Mouse (Mus musculus) hindbrain, embryonic 14.5 days (tissue): ENCODE data around the gene Rabac1. TPM values are rescaled to one million over a fixed set of nuclear protein-coding genes. Genes with fewer than 3 reads are reported as not detected.

Experiments used
- ATAC-seq: fragments of 200-750 bp; cut with Nextera tagmentation; 2 replicates; pipeline ENCODE4 v1.8.0; 2017; ENCODE audit warnings: moderate number of reproducible peaks, mild to moderate bottlenecking, moderate TSS enrichment, moderate library complexity; ENCODE audit not compliant: low FRiP score
- DNase-seq: peaks from one replicate; pipeline ENCODE4 v3.0.0-alpha.2; 2015; ENCODE audit warnings: low spot score
- H3K27ac ChIP-seq: fragments of 300-500 bp; sonication (generic); 2 replicates; pipeline ENCODE4 v1.5.1; 2014; ENCODE audit warnings: mild to moderate bottlenecking, moderate library complexity
- H3K27me3 ChIP-seq: fragments of 300-500 bp; sonication (generic); 2 replicates; pipeline ENCODE4 v1.6.1; 2014; ENCODE audit warnings: mild to moderate bottlenecking, low read length, mixed read lengths; ENCODE audit not compliant: control insufficient read depth, insufficient read depth
- H3K36me3 ChIP-seq: fragments of 300-500 bp; sonication (generic); replicated peaks from 2 replicates; pipeline ENCODE4 v1.6.1; 2014; ENCODE audit not compliant: control insufficient read depth, insufficient read depth
- H3K4me1 ChIP-seq: fragments of 300-500 bp; sonication (generic); replicated peaks from 2 replicates; pipeline ENCODE4 v1.6.1; 2014; ENCODE audit warnings: antibody characterized with exemption, low read length, mixed read lengths; ENCODE audit not compliant: control insufficient read depth, insufficient read depth
- H3K4me2 ChIP-seq: fragments of 300-500 bp; sonication (generic); replicated peaks from 2 replicates; pipeline ENCODE4 v1.6.1; 2014; ENCODE audit warnings: mild to moderate bottlenecking, moderate library complexity
- H3K4me3 ChIP-seq: fragments of 300-500 bp; sonication (generic); replicated peaks from 2 replicates; pipeline ENCODE4 v1.5.1; 2014; ENCODE audit warnings: mild to moderate bottlenecking, low read length
- H3K9ac ChIP-seq: fragments of 300-500 bp; sonication (generic); 2 replicates; pipeline ENCODE4 v1.6.1; 2014
- H3K9me3 ChIP-seq: fragments of 300-500 bp; sonication (generic); 2 replicates; pipeline ENCODE4 v1.6.1; 2016; ENCODE audit warnings: low read length; ENCODE audit not compliant: control insufficient read depth
- WGBS: fragments of 180-500 bp; shearing (Covaris S2); extraction: QIAGEN DNeasy Blood & Tissue Kit; methylation state at CpG from one replicate; pipeline ENCODE4 v1.1.7; 2014; 5-methylcytosine and 5-hydroxymethylcytosine counted together
- polyA plus RNA-seq: library from polyadenylated mRNA; unstranded; fragments of >200 nt; fragmentation: Nextera tagmentation; extraction: Ambion mirVana; gene quantifications from 2 replicates; pipeline ENCODE4 v1.2.1, GENCODE M21; 2014

Gene Rabac1
- polyA plus RNA-seq, 1 experiment from 2014 or later = 331 TPM

DNA sequence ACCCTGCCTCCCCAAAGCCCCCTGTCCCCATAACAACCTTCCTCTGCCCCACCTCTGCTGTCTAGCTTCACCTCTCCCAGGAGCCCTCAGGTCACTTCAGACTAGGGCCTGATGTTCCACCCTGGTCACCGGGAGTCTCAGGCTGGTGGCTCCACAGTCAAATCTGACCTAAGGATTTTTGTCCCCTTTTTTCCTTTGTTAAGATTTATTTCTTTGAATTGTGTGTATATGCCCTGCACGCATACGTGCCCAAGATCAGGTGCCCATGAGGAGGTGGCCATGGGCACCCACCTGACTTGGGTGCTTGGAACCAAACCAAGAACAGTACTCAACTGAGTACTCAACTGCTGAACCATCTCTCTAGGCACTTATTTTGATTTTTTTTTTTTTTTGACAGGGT is 2.2 kb downstream of the Rabac1 start:
- no peak for ATAC-seq
- Histone ChIP-seq H3K27me3 (no peaks in the 10 kb centered on the region), H3K36me3 (peaks cover 14% of the 10 kb centered on the region), H3K27ac (no peak overlapping the region), H3K4me2 (no peak overlapping the region), H3K4me1 (peaks cover 9% of the 10 kb centered on the region; the same call in 1 of the 2 replicates), H3K9me3 (no peaks in the 10 kb centered on the region), H3K4me3 (no peak overlapping the region), H3K9ac (no peak overlapping the region)
- DNase-seq = no peak
- WGBS = 97% methylated on average over 3 of the region's 3 CpGs

DNA sequence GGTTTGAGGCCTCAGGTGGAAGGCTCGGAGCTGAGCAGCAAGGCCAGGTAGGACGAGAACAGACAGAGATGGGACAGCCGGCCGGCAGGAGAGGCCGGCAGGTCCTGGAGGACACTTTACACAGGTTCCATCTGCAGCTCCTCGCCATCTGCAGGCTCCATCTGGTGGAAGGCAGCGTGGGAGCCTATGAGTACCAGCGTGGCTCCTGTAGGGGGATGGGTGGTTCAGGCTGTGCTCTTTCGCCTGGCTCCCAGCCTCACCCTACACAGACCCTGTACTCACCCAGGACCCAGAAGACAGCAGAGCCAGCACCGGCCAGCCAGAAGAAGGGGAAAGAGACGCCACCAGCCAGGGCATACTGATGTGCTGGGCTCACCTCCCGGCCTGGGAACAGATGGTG is 2.7 kb downstream of the Rabac1 start:
- Histone ChIP-seq H3K4me3 (no peak overlapping the region), H3K9me3 (no peaks in the 10 kb centered on the region), H3K27me3 (no peaks in the 10 kb centered on the region), H3K27ac (no peak overlapping the region), H3K36me3 (peaks cover 14% of the 10 kb centered on the region), H3K4me2 (no peak overlapping the region), H3K9ac (no peak overlapping the region), H3K4me1 (peaks cover 9% of the 10 kb centered on the region; the same call in 1 of the 2 replicates)
- no peak for ATAC-seq
- 71% methylated on average over 12 of the region's 12 CpGs for whole genome bisulfite sequencing
- DNase-seq = no peak

DNA sequence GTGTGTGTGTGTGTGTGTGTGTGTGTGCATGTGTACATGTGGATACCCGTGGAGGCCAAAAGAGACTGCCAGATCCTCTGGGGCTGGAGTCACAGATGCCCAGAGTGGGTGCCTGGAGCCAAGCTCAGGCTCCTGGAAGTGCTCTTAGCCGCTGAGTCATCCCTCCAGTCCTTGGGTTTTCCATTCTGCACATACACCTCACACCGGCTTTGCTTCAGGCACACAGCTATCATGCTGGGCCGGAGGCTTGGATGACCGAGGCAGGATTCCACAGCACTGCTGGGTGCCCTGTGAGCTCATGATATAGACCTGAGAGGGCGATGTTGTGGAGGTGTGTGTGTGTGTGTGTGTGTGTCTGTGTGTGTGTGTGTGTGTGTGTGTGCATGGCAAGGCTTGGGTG is 4.1 kb downstream of the Rabac1 start:
- WGBS = 65% methylated on average over 6 of the region's 6 CpGs

DNA sequence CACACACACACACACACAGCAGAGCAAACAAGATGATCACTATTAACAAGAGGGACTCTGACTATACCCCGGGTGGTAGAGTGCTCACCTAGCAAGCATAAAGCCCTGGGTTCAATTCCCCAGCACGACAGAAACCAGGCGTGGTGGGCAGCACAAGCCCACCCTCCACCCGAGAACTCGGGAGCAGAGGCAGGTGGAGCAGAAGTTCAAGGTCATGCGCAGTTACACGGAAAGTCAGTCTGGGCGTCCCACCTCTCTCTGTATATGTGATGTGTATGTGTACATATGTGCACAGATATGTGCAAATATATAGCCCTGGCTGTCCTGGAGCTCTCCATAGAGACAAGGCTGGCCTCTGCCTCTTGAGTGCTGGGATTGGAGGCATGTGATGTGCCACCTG is 4.6 kb downstream of the Rabac1 start:
- no peak overlapping the region for H3K4me3 ChIP-seq
- DNase-seq = no peak
- H3K27ac ChIP-seq = no peak overlapping the region
- no peak for ATAC-seq
- no peak overlapping the region for H3K4me2 ChIP-seq
- H3K9me3 ChIP-seq = no peaks in the 10 kb centered on the region
- H3K9ac ChIP-seq = no peak overlapping the region
- H3K4me1 ChIP-seq = peaks cover 9% of the 10 kb centered on the region; the same call in 1 of the 2 replicates
- H3K36me3 ChIP-seq = peaks cover 14% of the 10 kb centered on the region
- 88% methylated on average over 8 of the region's 8 CpGs for WGBS
- H3K27me3 ChIP-seq = no peaks in the 10 kb centered on the region

More for the DNA sequence above, 4.1 kb downstream of the Rabac1 start:
- no peak overlapping the region for H3K4me2 ChIP-seq
- ATAC-seq (no peak), DNase-seq (no peak)
- H3K27ac ChIP-seq = no peak overlapping the region
- peaks cover 9% of the 10 kb centered on the region; the same call in 1 of the 2 replicates for H3K4me1 ChIP-seq
- peaks cover 14% of the 10 kb centered on the region for H3K36me3 ChIP-seq
- H3K9ac ChIP-seq = no peak overlapping the region
- no peak overlapping the region for H3K4me3 ChIP-seq
- no peaks in the 10 kb centered on the region for H3K27me3 ChIP-seq
- H3K9me3 ChIP-seq = no peaks in the 10 kb centered on the region

DNA sequence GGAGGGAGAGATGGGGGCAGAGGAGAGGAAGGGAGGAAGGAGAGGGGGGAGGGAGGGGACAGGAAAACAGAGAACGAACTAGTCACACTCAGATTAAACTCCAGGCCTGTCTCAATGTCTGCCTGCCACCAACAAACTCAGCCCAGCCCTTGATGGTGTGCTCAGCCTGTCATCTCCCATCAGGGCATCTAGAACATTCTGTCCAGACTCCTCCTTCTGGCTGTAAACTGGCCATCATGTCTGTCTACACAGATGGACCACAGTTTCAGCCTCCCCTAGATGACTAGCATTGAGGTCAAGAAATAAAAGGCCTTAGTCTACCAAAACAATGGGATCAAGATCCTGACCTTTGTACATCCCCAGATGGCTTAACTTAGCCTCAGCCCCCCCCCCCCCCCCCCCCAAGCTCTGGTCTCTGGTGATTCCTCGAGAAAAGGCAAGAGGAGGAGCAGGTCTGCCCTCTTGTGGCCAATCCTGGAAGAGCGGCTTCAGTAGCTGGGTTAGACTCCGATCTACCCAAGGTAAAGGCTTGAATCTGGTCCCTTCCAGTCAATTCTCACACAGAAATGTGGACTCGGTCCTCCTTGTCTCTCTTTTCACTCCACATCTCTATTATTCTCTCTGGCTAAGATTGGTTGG is 7.5 kb downstream of the Rabac1 start:
- no peak overlapping the region for H3K27ac ChIP-seq
- DNase-seq (peak; percentile 89), ATAC-seq (peak; percentile 46; the same call in 1 of the 2 replicates)
- H3K36me3 ChIP-seq = peaks cover 8% of the 10 kb centered on the region
- H3K27me3 ChIP-seq = no peaks in the 10 kb centered on the region
- H3K9ac ChIP-seq = no peak overlapping the region
- H3K4me1 ChIP-seq = no peaks in the 10 kb centered on the region
- no peak overlapping the region for H3K4me2 ChIP-seq
- WGBS = 11% methylated on average over 5 of the region's 5 CpGs
- H3K9me3 ChIP-seq = no peaks in the 10 kb centered on the region
- H3K4me3 ChIP-seq = no peak overlapping the region

DNA sequence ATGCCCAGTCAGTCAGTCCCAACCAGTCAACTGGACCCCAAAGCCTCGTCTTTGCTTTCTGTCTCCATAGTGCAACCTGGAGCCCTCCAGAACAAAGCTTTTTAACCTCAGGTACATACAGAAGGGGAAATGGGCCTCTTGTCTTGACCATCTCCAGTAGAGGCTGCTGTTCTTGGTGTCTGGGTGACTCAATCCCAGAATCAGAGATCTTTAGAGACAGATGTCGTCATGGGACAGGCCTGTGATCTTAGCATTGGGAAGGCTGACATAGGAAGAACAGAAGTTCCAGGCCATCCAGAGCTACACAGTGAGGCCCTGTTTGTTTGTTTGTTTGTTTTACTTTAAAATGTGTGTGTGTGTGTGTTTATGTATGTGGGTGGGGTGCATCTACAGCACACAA is 8.3 kb downstream of the Rabac1 start:
- Histone ChIP-seq H3K9ac (no peak overlapping the region), H3K4me3 (no peak overlapping the region), H3K4me1 (no peaks in the 10 kb centered on the region), H3K27ac (no peak overlapping the region), H3K9me3 (no peaks in the 10 kb centered on the region), H3K4me2 (no peak overlapping the region), H3K36me3 (peaks cover 1% of the 10 kb centered on the region; the same call in 1 of the 2 replicates), H3K27me3 (no peaks in the 10 kb centered on the region)
- ATAC-seq (no peak), DNase-seq (no peak)
- WGBS = 77% methylated on average over 2 of the region's 2 CpGs

DNA sequence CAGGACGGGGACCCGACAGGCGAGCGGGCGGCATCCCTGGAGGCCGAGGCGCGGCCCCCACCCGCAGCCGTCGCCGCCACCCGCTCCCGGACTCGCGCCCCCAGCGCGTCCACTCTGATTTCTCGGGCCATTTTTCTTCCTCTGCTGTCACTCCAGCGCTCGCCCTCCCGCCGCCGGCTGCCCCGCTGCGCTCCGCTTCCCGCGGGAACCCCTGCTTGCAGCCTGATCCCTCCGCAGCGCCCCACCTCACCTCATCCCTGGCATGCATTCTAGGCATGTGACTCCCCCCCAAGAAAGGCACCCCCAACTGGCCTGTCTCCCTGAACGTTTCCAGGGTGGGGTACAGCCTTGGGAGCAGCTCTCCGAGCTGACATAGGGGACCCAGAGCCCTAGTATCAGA is 17.3 kb downstream of the Rabac1 start:
- H3K4me1 ChIP-seq = peaks cover 26% of the 10 kb centered on the region; the same call in 1 of the 2 replicates

DNA sequence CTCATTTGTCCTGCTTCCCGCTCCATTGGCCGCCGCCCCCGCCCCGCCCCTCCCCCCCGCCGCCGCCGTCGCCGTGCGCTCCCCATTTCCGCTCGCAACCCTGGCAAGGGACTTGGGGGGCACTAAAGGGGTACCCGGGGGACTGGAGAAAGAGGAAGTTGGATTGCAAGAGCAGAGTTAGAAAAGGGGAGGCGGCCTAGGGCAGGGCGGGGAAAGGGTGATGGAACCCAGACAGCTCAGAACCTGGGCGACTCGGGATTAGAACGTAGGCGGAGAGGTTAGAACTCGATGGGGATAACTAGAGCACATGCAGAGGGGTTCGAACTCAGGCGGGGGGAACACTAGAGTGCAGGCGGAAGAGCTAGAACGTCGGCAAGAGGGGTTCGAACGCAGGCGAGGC is 18.1 kb downstream of the Rabac1 start:
- WGBS = 3% methylated on average over 27 of the region's 30 CpGs
- DNase-seq = no peak
- Histone ChIP-seq H3K27me3 (peaks cover 67% of the 10 kb centered on the region), H3K27ac (no peak overlapping the region), H3K36me3 (no peaks in the 10 kb centered on the region), H3K4me1 (peaks cover 26% of the 10 kb centered on the region; the same call in 1 of the 2 replicates), H3K9me3 (no peaks in the 10 kb centered on the region), H3K4me3 (peak overlapping the region; percentile 27), H3K9ac (peak overlapping the region; percentile 47), H3K4me2 (peak overlapping the region; percentile 50)
- ATAC-seq = no peak

More for the DNA sequence above, 17.3 kb downstream of the Rabac1 start:
- ATAC-seq = no peak
- no peak for DNase-seq
- peak overlapping the region; percentile 47 for H3K9ac ChIP-seq
- peaks cover 59% of the 10 kb centered on the region for H3K27me3 ChIP-seq
- H3K9me3 ChIP-seq = no peaks in the 10 kb centered on the region
- WGBS = under 1% methylated on average over 32 of the region's 33 CpGs
- H3K27ac ChIP-seq = no peak overlapping the region
- peak overlapping the region; percentile 50 for H3K4me2 ChIP-seq
- H3K36me3 ChIP-seq = no peaks in the 10 kb centered on the region
- peak overlapping the region; percentile 27 for H3K4me3 ChIP-seq

DNA sequence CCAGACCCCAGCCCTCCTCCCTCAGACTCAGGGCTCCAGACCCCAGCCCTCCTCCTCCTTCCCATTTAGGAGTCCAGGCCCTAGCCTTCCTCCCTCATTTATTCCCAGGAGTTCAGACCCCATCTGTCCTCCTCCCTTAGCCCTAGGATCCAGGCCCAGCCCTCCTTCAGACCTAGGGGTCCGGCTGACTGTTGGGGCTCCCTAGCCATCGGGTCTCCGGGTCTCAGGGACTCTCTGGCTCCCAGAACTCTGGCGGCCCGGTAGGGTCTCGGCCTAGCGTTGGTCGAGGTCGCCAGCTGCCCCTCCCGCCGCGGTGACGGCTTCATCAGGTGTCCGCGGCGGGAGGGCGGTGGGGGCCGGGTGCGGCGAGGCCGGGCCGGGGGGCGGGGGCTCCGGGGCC is 18.6 kb downstream of the Rabac1 start:
- ATAC-seq (no peak), DNase-seq (no peak)
- WGBS = 2% methylated on average over 23 of the region's 24 CpGs
- Histone ChIP-seq H3K9me3 (no peaks in the 10 kb centered on the region), H3K27ac (no peak overlapping the region), H3K36me3 (no peaks in the 10 kb centered on the region), H3K9ac (peak overlapping the region; percentile 47), H3K4me3 (peak overlapping the region; percentile 27), H3K27me3 (peaks cover 72% of the 10 kb centered on the region), H3K4me2 (peak overlapping the region; percentile 50), H3K4me1 (peaks cover 26% of the 10 kb centered on the region; the same call in 1 of the 2 replicates)
